Mouse (Mus musculus): ENCODE results near the gene Cfap77. TPM values are rescaled to one million over a fixed set of nuclear protein-coding genes. Genes with fewer than 3 reads are reported as not detected.
A peak's percentile ranks its signal among the peaks of the same experiment; 100 is the strongest.

Gene Cfap77
- total RNA-seq, 2 experiments from 2014 or later = not detected

DNA sequence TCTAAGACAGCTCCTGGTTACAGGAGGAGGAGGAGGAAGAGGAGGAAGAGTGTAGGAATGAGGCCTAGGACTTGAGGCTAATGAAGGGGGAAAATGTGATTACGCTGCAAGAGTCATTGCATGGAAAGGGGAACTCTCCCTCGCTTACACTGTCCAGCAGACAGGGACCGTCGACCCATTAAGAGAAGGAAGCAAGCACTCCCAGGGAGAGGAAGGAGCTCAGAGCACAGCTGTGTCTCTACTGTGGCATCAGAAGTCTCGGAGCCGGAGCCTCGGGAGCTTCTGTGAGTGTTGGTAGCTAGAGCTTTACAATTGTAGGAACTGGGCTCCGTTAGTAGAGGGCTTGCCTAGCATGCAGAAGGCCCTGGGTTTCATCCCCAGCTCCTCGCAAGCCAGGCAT is 50.8 kb downstream of the Cfap77 start:
- no peak for ATAC-seq (ENCODE audit: poor library complexity, severe bottlenecking)

GRCm38 (mm10) chr2:28998246-28998645 is 56.6 kb downstream of the Cfap77 start:
- ATAC-seq (ENCODE audit: poor library complexity, severe bottlenecking) = no peak

GRCm38 (mm10) chr2:28997161-28997834 is 57.6 kb downstream of the Cfap77 start:
- no peak for ATAC-seq (ENCODE audit: poor library complexity, severe bottlenecking)

DNA sequence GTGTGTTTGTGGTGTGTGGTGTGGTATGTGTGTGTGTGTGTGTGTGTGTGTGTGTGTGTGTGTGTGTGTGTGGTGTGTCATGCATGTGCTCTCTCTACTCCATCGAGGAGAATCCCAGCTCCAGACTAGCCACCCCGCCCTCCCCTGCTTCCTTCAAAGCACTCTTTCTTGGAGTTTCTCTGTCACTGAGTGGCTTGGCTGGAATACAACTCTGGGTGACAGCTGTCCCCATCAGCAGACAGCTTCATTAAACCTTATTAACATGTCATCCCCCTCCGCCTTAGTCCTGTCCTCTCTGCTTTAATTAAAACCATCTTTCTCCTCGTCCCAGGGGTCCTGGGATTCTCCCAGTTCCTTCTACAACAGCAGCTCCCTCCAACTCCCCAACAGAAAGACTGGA is 59.4 kb downstream of the Cfap77 start:
- no peak for ATAC-seq (ENCODE audit: poor library complexity, severe bottlenecking)

DNA sequence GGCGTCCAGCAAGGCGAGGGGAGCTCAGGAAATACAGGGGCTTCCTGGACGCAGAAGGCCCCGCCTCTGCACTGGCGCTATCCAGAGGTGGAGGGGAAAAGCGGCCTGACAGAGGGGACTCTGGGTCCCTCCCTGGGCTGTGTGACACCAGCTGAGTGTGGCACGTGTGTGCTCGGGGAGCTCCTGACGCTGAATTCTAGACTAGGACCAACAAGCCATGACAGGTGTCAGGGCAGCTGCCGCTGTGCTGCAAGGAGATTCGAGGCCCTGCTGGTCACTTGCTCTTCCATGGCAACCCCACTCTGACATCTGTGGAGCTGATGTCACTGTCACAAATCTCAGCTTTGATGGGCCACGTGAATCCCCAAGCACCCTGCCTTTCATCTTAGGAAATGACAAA is 60.9 kb downstream of the Cfap77 start:
- no peak for ATAC-seq (ENCODE audit: poor library complexity, severe bottlenecking)

DNA sequence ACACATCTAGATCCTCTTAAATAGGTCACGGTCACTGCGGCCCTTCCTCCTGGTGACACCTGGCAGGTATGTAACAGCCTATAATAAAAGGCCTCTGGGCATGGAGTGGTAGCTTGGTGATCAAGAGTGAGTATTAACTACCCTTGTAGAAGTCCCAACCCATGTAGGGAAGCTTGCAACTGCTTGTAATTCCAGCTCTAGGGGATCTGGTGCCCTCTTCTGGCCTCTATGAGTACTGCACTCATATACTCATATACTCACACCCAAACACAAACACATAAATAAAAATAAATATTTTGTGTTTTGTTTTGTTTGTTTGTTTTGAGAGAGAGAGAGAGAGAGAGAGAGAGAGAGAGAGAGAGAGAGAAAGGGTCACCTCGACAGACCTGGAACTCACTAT is 66.1 kb downstream of the Cfap77 start:
- no peak for ATAC-seq (ENCODE audit: poor library complexity, severe bottlenecking)

GRCm38 (mm10) chr2:28980080-28980910 is 74.6 kb downstream of the Cfap77 start:
- ATAC-seq (ENCODE audit: poor library complexity, severe bottlenecking) = no peak

- no peak for ATAC-seq (ENCODE audit: poor library complexity, severe bottlenecking)
These were observed 76.4 kb downstream of the Cfap77 start for GRCm38 (mm10) chr2:28978461-28978860.

DNA sequence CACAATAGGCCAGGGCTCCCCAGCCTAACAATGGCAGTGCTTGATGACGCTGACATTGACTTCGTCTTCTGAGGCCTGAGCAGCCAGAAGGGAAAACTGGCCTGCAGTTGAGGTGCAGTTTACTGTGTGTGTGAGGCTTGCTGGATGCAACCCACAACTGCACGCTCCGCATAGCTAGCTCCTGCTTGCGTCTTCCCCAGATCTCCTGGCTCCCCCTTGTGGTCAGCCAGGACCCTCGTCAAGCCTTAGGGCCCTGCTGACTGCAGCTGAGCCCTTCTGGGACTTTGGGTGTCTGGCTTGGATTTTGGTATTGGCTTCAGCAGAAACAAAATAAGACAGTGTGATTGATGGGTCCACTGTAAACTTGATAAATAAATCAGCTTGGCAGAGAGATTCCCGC is 78.2 kb downstream of the Cfap77 start:
- peak; percentile 63 for ATAC-seq (ENCODE audit: poor library complexity, severe bottlenecking)

- ATAC-seq (ENCODE audit: poor library complexity, severe bottlenecking) = no peak
These were observed 79.3 kb downstream of the Cfap77 start for GRCm38 (mm10) chr2:28975604-28976003.

- no peak for ATAC-seq (ENCODE audit: poor library complexity, severe bottlenecking)
These were observed 80.3 kb downstream of the Cfap77 start for GRCm38 (mm10) chr2:28974520-28974919.

DNA sequence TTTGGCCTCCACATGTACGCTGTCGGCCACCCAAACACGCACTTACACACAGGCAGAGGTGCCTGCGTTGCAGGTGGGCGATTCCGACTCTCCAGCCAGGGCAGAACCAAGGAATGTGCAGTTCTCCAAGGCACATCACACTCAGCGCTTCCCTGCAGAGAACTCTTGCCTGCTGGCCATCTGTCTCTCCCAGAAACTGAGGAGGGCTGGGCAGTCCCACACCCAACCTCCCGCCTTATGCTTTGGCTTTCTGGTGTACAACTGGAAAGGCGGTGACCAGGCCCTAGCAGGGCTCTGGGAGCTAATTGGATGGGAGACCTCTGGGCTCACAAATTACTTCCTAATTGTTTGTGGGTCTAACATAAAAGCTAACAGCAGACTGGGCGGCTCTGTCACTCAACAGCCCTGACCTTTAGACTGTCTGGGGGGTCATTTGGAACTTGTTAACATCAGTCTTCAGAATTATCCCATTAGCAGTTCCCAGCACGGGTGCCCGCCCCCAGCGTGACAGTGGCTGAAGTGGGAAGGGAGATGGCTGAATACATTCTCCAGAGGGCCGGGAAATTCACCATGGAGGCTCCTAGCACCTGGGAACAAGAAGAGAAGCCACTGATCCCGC is 80.9 kb downstream of the Cfap77 start:
- ATAC-seq (ENCODE audit: poor library complexity, severe bottlenecking) = no peak

- ATAC-seq (ENCODE audit: poor library complexity, severe bottlenecking) = no peak
These were observed 84.4 kb downstream of the Cfap77 start for GRCm38 (mm10) chr2:28970424-28970823.

GRCm38 (mm10) chr2:28968278-28968677 is 86.6 kb downstream of the Cfap77 start:
- ATAC-seq (ENCODE audit: poor library complexity, severe bottlenecking) = no peak

GRCm38 (mm10) chr2:28966151-28966795 is 88.6 kb downstream of the Cfap77 start:
- no peak for ATAC-seq (ENCODE audit: poor library complexity, severe bottlenecking)

GRCm38 (mm10) chr2:28963565-28963964 is 91.3 kb downstream of the Cfap77 start:
- no peak for ATAC-seq (ENCODE audit: poor library complexity, severe bottlenecking)

DNA sequence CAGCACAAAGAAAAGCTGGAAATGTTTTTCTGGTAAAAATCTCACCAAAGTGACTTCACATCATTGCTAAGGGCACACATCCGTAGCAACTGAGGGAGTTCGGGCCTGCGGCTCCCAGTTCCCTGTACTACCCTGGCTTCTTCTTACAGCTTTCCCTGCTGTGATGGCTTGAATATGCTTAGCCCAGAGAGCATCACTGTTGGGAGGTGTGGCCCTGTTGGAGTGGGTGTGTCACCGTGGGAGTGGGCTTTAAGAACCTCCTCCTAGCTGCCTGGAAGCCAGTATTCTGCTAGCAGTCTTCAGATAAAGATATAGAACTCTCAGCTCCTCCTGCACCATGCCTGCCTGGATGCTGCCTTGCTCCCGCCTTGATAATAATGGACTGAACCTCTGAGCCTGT is 93.2 kb downstream of the Cfap77 start:
- ATAC-seq (ENCODE audit: poor library complexity, severe bottlenecking) = no peak

DNA sequence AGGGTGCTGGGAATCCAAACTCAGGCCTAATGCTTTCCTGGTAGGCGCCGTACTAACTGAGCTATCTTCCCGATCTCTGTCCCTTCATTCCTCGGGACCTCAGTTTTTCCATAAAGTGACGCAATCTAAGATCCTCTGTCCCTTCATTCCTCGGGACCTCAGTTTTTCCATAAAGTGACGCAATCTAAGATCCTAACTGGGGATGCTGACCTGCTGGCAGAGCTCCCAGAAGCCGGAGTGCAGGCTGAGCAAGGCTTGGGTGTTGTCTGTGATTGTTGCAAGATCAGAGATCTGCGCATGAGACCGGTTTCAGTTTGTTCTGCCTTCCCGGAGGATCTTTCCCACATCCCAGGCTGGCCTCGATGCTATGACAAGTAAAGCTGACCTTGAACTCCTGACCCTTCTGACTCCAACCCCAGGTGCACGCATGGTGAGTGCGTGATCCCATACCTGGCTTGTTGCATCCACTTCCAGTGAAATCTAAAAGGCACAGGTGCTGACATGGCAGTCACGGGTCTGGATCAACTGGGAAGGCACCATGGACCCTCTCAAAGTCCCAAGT is 93.8 kb downstream of the Cfap77 start:
- no peak for ATAC-seq (ENCODE audit: poor library complexity, severe bottlenecking)

DNA sequence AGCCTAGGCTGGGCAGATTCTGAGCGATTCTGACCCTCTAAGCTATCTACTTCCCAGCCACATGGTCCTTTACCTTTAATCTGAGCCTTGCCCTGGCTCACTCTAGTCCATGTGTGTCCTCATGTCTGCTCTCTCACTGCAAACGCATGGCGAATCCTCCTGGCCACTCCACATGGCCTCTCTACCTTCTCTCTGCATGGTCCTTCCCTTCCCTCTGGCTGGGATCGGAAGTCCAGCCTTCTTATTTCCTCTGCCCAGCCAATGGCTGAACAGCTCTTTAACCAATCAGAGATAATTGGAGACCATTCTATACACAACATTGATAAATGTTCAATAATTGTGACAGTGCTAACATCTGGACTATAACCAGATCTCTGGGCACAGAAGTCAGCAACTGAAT is 98.0 kb downstream of the Cfap77 start:
- no peak for ATAC-seq (ENCODE audit: poor library complexity, severe bottlenecking)

DNA sequence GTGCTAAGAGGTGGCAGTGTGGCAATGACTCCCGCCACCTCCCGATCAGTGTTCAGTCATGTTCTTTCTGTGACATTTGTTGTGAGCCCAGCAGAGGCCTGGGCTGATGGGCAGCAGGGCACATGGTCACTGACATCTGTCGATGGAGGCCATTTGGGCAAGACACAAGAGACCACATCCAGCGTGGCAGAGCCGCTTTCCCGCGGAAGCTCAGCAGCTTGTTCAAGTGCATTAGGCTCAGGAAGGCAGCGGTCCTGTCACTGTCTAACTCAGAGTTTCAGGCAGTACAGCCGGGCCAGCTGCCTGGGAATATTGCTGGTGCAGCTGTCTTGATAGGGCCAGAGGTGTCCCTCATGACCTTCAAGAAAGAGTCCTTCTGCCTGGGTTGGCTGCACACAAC is 100.3 kb downstream of the Cfap77 start:
- no peak for ATAC-seq (ENCODE audit: poor library complexity, severe bottlenecking)

DNA sequence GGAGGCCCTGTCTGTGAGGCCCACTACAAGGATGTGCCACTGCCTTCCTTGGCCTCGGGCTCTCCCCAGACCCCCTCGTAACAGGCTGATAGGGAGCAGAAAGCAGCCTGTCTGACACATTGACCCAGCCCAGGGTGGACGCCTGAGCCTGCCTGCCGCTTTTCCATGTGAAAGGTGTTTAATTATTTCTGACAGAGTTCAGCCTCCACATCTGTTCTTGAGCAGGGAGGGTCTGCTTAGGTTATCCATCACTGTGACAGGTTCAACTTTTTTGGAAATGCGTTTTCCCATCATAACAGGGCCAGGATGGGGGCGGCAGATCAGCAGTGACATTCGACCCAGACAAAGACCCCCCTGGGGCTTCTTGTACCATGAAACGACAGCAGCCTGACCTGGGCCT is 101.9 kb downstream of the Cfap77 start:
- no peak for ATAC-seq (ENCODE audit: poor library complexity, severe bottlenecking)

Data from megakaryocyte, adult 5-6 weeks (primary cell).